Mouse (Mus musculus): ENCODE results near the gene Gpld1. TPM values are rescaled to one million over a fixed set of nuclear protein-coding genes. Genes with fewer than 3 reads are reported as not detected.
"Not testable (repeated sequence)": the region's sequence is repeated elsewhere in the genome, so short reads cannot be mapped to it uniquely, and the experiment has no call there.

Gene Gpld1
- polyA plus RNA-seq, 1 experiment from 2014 or later, result 2.6 TPM

DNA sequence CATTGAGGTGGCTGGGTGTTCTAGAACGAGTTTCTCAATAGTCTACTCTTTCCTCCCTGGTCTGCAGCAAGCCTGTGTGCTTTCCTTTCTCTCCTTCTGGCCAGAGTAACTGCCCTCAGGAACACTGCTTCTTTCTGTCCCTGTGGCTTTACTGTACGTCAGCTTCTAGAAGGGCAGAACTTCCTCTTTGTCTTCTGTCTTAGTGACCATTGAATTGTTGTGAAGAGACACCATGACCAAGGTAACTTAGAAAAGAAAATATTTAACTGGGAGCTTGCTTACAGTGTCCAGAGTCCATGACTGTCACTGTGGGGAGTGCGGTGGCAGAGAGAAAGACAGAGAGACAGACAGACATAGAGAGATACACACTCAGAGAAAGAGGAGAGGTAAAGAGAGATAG lies 17.1 kb downstream of the Gpld1 start:
- WGBS, result 80% methylated on average over 3 of the region's 3 CpGs
- no peak overlapping the region for H3K9ac ChIP-seq (ENCODE audit: low read depth, low read length)
- no peak overlapping the region for H3K4me2 ChIP-seq (ENCODE audit: low read length)
- no peak for ATAC-seq
- H3K4me3 ChIP-seq (ENCODE audit: low read length), result no peak overlapping the region
- H3K27ac ChIP-seq (ENCODE audit: low read depth, low read length), result no peak overlapping the region
- no peaks in the 10 kb centered on the region for H3K36me3 ChIP-seq (ENCODE audit: control insufficient read depth, insufficient read depth, low read length)
- H3K9me3 ChIP-seq (ENCODE audit: control insufficient read depth, low read length), result no peaks in the 10 kb centered on the region
- no peaks in the 10 kb centered on the region for H3K27me3 ChIP-seq (replicated peaks; ENCODE audit: control insufficient read depth, insufficient read depth, low read length)
- H3K4me1 ChIP-seq (ENCODE audit: control insufficient read depth, insufficient read depth, low read depth, low read length), result no peaks in the 10 kb centered on the region

- H3K4me1 ChIP-seq (ENCODE audit: control insufficient read depth, insufficient read depth, low read depth, low read length), result no peaks in the 10 kb centered on the region
- WGBS, result 88% methylated on average over 8 of the region's 8 CpGs
- no peak overlapping the region for H3K4me2 ChIP-seq (ENCODE audit: low read length)
- ATAC-seq, result no peak
- no peaks in the 10 kb centered on the region for H3K27me3 ChIP-seq (replicated peaks; ENCODE audit: control insufficient read depth, insufficient read depth, low read length)
- no peak overlapping the region for H3K4me3 ChIP-seq (ENCODE audit: low read length)
- no peaks in the 10 kb centered on the region for H3K9me3 ChIP-seq (ENCODE audit: control insufficient read depth, low read length)
- H3K27ac ChIP-seq (ENCODE audit: low read depth, low read length), result no peak overlapping the region
- H3K9ac ChIP-seq (ENCODE audit: low read depth, low read length), result no peak overlapping the region
- no peaks in the 10 kb centered on the region for H3K36me3 ChIP-seq (ENCODE audit: control insufficient read depth, insufficient read depth, low read length)
These were observed 19.2 kb downstream of the Gpld1 start for GRCm38 (mm10) chr13:24962119-24962518.

GRCm38 (mm10) chr13:24965130-24965845 lies 22.3 kb downstream of the Gpld1 start:
- no peak overlapping the region for H3K27ac ChIP-seq (ENCODE audit: low read depth, low read length)
- ATAC-seq, result peak; percentile 78
- no peaks in the 10 kb centered on the region for H3K36me3 ChIP-seq (ENCODE audit: control insufficient read depth, insufficient read depth, low read length)
- no peaks in the 10 kb centered on the region for H3K9me3 ChIP-seq (ENCODE audit: control insufficient read depth, low read length)
- H3K9ac ChIP-seq (ENCODE audit: low read depth, low read length), result peak overlapping the region; percentile 44; the same call in 1 of the 2 replicates
- WGBS, result 21% methylated on average over 15 of the region's 15 CpGs
- H3K4me2 ChIP-seq (ENCODE audit: low read length), result peak overlapping the region; percentile 48
- H3K4me1 ChIP-seq (ENCODE audit: control insufficient read depth, insufficient read depth, low read depth, low read length), result no peaks in the 10 kb centered on the region
- peak overlapping the region; percentile 27 for H3K4me3 ChIP-seq (ENCODE audit: low read length)
- no peaks in the 10 kb centered on the region; the same call in 1 of the 2 replicates for H3K27me3 ChIP-seq (replicated peaks; ENCODE audit: control insufficient read depth, insufficient read depth, low read length)

GRCm38 (mm10) chr13:24965846-24966201 lies 22.9 kb downstream of the Gpld1 start:
- peak; percentile 65 for ATAC-seq
- 37% methylated on average over 5 of the region's 5 CpGs for WGBS
- no peaks in the 10 kb centered on the region for H3K4me1 ChIP-seq (ENCODE audit: control insufficient read depth, insufficient read depth, low read depth, low read length)

GRCm38 (mm10) chr13:24971776-24972175 lies 28.8 kb downstream of the Gpld1 start:
- not testable (repeated sequence) for H3K4me1 ChIP-seq (ENCODE audit: control insufficient read depth, insufficient read depth, low read depth, low read length); H3K36me3 ChIP-seq (ENCODE audit: control insufficient read depth, insufficient read depth, low read length); H3K4me2 ChIP-seq (ENCODE audit: low read length); ATAC-seq; H3K27ac ChIP-seq (ENCODE audit: low read depth, low read length); H3K27me3 ChIP-seq (replicated peaks; ENCODE audit: control insufficient read depth, insufficient read depth, low read length); H3K4me3 ChIP-seq (ENCODE audit: low read length); H3K9ac ChIP-seq (ENCODE audit: low read depth, low read length); H3K9me3 ChIP-seq (ENCODE audit: control insufficient read depth, low read length)
- 91% methylated on average over 3 of the region's 3 CpGs for WGBS

More at GRCm38 (mm10) chr13:24965846-24966201, 22.9 kb downstream of the Gpld1 start:
- no peaks in the 10 kb centered on the region; the same call in 1 of the 2 replicates for H3K27me3 ChIP-seq (replicated peaks; ENCODE audit: control insufficient read depth, insufficient read depth, low read length)
- H3K36me3 ChIP-seq (ENCODE audit: control insufficient read depth, insufficient read depth, low read length), result no peaks in the 10 kb centered on the region
- H3K9me3 ChIP-seq (ENCODE audit: control insufficient read depth, low read length), result no peaks in the 10 kb centered on the region
- no peak overlapping the region for H3K27ac ChIP-seq (ENCODE audit: low read depth, low read length)
- peak overlapping the region; percentile 48 for H3K4me2 ChIP-seq (ENCODE audit: low read length)
- peak overlapping the region; percentile 44 for H3K9ac ChIP-seq (ENCODE audit: low read depth, low read length)
- peak overlapping the region; percentile 27 for H3K4me3 ChIP-seq (ENCODE audit: low read length)

- H3K4me3 ChIP-seq (ENCODE audit: low read length), result no peak overlapping the region
- peak; percentile 58 for ATAC-seq
- no peaks in the 10 kb centered on the region for H3K27me3 ChIP-seq (replicated peaks; ENCODE audit: control insufficient read depth, insufficient read depth, low read length)
- H3K36me3 ChIP-seq (ENCODE audit: control insufficient read depth, insufficient read depth, low read length), result no peaks in the 10 kb centered on the region
- H3K9ac ChIP-seq (ENCODE audit: low read depth, low read length), result no peak overlapping the region
- no peak overlapping the region for H3K4me2 ChIP-seq (ENCODE audit: low read length)
- no peaks in the 10 kb centered on the region for H3K9me3 ChIP-seq (ENCODE audit: control insufficient read depth, low read length)
- no peaks in the 10 kb centered on the region for H3K4me1 ChIP-seq (ENCODE audit: control insufficient read depth, insufficient read depth, low read depth, low read length)
- H3K27ac ChIP-seq (ENCODE audit: low read depth, low read length), result no peak overlapping the region
- 56% methylated on average over 4 of the region's 4 CpGs for WGBS
These were observed 33.4 kb downstream of the Gpld1 start for GRCm38 (mm10) chr13:24976384-24976783.

GRCm38 (mm10) chr13:24977820-24978342 lies 34.9 kb downstream of the Gpld1 start:
- Histone ChIP-seq H3K36me3 (ENCODE audit: control insufficient read depth, insufficient read depth, low read length) (no peaks in the 10 kb centered on the region), H3K9ac (ENCODE audit: low read depth, low read length) (no peak overlapping the region), H3K27ac (ENCODE audit: low read depth, low read length) (no peak overlapping the region), H3K4me2 (ENCODE audit: low read length) (no peak overlapping the region), H3K4me1 (ENCODE audit: control insufficient read depth, insufficient read depth, low read depth, low read length) (no peaks in the 10 kb centered on the region), H3K27me3 (replicated peaks; ENCODE audit: control insufficient read depth, insufficient read depth, low read length) (no peaks in the 10 kb centered on the region), H3K9me3 (ENCODE audit: control insufficient read depth, low read length) (no peaks in the 10 kb centered on the region), H3K4me3 (ENCODE audit: low read length) (no peak overlapping the region)
- no peak for ATAC-seq
- 86% methylated on average over 5 of the region's 5 CpGs for WGBS

DNA sequence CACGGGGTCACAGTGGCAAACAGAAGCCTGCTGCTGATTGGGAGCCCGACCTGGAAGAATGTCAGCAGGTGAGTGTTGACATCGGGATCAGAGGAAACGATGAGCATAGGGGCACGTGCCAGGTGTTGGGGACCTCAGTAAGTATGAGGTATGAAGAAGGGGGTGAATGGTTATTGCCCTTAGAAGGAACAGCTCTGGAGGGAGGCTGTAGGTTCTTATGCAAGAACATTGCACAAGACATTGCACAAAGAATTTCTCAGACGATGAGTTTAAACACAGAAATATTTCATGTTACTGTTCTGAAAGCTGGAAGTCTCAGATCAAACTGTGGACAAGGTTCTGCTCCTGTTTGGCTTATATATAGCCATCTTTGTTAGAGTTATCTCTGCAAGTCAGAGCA lies 38.1 kb downstream of the Gpld1 start:
- Histone ChIP-seq H3K4me3 (ENCODE audit: low read length) (no peak overlapping the region), H3K4me2 (ENCODE audit: low read length) (no peak overlapping the region), H3K9me3 (ENCODE audit: control insufficient read depth, low read length) (no peaks in the 10 kb centered on the region), H3K27me3 (replicated peaks; ENCODE audit: control insufficient read depth, insufficient read depth, low read length) (no peaks in the 10 kb centered on the region), H3K4me1 (ENCODE audit: control insufficient read depth, insufficient read depth, low read depth, low read length) (no peaks in the 10 kb centered on the region), H3K36me3 (ENCODE audit: control insufficient read depth, insufficient read depth, low read length) (no peaks in the 10 kb centered on the region), H3K27ac (ENCODE audit: low read depth, low read length) (no peak overlapping the region), H3K9ac (ENCODE audit: low read depth, low read length) (no peak overlapping the region)
- WGBS, result 90% methylated on average over 6 of the region's 6 CpGs
- ATAC-seq, result no peak

DNA sequence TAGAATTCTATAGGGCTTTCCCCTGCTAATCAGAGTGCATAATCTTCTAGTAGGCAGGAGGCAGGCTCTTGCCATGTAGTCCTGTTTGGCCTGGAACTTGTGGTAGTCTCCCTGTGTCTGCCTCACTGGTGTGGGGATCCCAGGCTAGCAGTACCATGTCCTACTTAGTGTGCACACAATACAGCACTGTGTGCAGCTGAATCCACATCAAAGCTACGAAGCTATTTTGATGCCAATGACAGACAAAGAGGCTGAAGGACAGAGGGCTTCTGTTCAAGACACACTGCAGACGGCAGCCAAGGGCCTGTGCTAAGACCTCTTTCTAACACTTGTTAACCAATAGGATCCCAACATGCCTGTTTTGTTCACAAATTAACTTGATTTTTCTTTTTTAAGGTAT lies 42.5 kb downstream of the Gpld1 start:
- Histone ChIP-seq H3K9me3 (ENCODE audit: control insufficient read depth, low read length) (no peaks in the 10 kb centered on the region), H3K27ac (ENCODE audit: low read depth, low read length) (no peak overlapping the region), H3K9ac (ENCODE audit: low read depth, low read length) (no peak overlapping the region), H3K4me1 (ENCODE audit: control insufficient read depth, insufficient read depth, low read depth, low read length) (no peaks in the 10 kb centered on the region), H3K36me3 (ENCODE audit: control insufficient read depth, insufficient read depth, low read length) (no peaks in the 10 kb centered on the region), H3K4me2 (ENCODE audit: low read length) (no peak overlapping the region), H3K4me3 (ENCODE audit: low read length) (no peak overlapping the region), H3K27me3 (replicated peaks; ENCODE audit: control insufficient read depth, insufficient read depth, low read length) (no peaks in the 10 kb centered on the region)
- peak; percentile 74 for ATAC-seq
- 41% methylated on average over 2 of the region's 2 CpGs for WGBS

All from hindbrain, embryonic 16.5 days (tissue).